Mouse (Mus musculus) thymus, adult 2 months (tissue): ENCODE measurements around the gene Aicda.

ENCODE experiments used
- CTCF ChIP-seq: fragments of 200-500 bp; IDR thresholded peaks from 2 replicates; pipeline ENCODE4 v1.5.1; 2012; ENCODE audit warnings: mild to moderate bottlenecking, control low read depth, low read length, moderate library complexity, borderline replicate concordance; ENCODE audit not compliant: control insufficient read depth, poor library complexity, insufficient read depth; ENCODE audit errors: extremely low read depth
- POLR2A ChIP-seq: fragments of 200-500 bp; IDR thresholded peaks from 2 replicates; pipeline ENCODE4 v1.6.1; 2012; ENCODE audit warnings: mild to moderate bottlenecking, low read length, control low read depth, moderate library complexity; ENCODE audit not compliant: control insufficient read depth, poor library complexity, insufficient read depth; ENCODE audit errors: extremely low read depth

- TF ChIP-seq CTCF = no peak
- no peak for TF ChIP-seq POLR2A
Measured at GRCm38 (mm10) chr6:122555266-122555665, 1.7 kb downstream of the Aicda start.
